Mouse (Mus musculus) layer of hippocampus, adult 8-10 months (tissue): Measurements from ENCODE around the gene Sec14l5. TPM values are rescaled to one million over a fixed set of nuclear protein-coding genes. Genes with fewer than 3 reads are reported as not detected.

Experiments used
- DNase-seq, 2 experiments: peaks; one replicate each; pipeline ENCODE4 v3.0.0; 2022; ENCODE audit warnings: low spot score in 2 of 2
- total RNA-seq, 4 experiments: library from RNA; stranded (reverse); gene quantifications; 2 replicates each; pipeline ENCODE4 v1.2.4; 2022

The Sec14l5 gene
- 10 to 100 TPM in 2 of 4 experiments, 1 to 10 TPM in 2; 8.3 to 11.1 (median 9.7) TPM for total RNA-seq

DNA sequence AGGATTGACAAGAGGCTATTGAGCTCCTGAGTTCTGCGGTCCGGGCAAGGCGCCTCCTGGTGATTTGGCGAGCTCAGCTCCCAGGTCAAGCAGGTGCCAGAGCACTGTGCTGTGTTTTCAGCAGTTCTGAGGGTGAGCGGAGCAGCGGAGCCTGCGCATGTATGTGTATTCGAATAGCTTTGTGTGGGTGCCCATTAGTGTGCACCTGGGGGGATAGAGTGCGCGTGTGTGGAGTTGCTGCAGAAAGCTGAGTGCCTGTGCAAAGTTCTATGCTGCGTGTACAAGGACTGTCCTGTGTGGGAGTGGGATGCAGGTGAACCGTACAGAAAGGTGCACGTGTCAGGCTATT is at the start of gene Sec14l5:
Gene Sec14l5 (plus strand): TSS at position 73 of the 349 bp plus-strand sequence.
- DNase-seq, result no peak

DNA sequence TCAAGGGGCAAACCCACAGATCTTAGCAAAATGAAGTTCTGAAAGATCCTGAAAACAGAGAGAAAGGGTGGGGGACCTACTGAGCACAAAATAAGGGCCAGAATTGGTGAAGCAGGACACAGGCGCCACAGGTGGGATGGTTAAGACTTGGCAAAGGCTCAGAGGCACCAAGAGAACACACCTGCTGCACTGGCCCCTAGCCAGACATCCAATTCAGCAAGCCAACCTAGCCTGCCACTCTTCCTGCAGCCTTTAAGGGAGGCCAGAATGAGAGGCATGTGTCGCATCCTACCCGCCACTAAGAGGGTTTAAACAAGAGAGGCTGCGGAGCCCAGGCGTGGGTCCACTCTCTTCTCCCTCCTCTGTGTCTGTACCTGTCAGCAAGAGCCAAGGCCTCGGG is 45.9 kb upstream of the Sec14l5 start:
- DNase-seq, result no peak

DNA sequence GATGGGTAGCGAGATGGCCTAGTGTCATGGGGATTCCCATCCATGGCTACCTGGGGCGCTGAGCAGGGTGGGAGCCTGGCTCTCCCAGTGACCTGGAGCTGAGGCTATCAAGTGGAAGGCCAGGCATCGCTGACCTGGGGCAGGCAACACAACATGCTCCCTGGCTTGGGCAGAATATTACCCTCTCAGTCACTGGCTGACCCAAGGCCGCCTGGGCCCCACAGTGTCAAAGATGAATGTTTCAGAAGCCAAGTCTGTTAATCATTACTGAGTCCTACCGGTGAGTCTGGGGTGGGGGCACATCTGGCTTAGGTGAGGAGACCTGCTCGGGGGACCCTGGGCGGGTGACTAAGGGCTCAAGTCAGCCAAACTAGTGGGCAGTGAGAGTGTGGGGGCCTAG is 37.0 kb upstream of the Sec14l5 start:
- DNase-seq, result no peak

DNA sequence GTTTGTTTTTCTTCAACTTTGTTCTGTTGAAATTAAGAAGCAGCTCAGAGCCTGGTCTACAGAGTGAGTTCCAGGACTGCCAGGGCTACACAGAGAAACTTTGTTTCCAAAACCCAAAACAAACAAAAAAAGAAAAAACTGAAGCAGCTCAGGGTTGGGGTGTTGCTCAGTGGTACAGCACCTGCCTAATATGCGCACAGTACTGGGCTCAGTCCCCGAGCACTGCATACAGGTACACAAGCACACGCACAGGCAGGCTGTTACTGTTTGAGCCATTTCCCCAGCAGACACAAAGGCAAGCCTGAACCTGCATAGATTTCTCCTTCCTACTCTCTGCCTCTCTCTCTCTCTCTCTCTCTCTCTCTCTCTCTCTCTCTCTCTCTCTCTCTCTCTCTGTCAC is 35.9 kb upstream of the Sec14l5 start:
- DNase-seq, result no peak

DNA sequence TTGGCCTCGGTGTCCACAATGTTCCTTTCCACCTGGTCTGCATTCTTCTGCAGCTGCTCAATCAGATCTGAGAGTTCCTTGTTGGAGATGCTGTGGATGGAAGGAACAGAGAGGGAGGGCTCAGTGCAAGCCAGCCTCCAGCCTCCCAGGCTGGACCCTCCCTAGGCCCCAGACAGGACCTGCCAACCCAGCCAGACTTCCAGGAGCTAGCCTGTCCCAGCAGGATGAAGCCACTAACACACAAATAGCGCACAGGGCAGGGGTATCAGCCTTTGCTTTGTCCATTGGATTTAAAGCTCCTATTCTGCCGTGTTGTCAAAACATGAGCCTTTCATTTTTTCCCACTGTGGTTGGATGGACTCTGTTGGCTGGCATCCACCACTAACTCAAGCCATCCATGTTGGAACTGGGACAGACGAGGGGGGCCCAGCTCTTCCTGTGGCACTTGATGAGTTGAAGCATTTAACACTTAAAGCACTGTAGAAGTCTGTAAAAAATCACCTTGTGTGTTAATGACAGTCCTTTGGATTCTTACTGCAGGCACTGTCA is 33.8 kb upstream of the Sec14l5 start:
- DNase-seq, result no peak

DNA sequence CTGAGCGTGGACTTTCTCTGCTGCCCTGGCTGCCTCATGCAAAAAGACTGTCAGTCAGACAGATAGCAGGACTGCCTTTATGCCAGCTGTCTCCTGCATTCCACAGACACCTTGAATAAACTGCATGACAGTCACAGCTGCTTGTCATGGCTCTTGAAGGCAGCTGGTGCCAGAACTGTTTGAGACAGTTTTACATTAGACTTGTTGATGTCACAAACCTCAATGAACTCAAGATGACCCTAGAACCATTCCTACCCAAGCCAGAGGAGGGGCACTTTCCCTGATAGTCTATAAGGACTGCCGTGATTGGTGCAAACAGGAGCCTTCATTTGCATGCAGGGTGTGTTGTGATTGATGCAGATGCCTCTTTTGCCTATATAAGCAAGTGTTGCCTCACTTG is 33.3 kb upstream of the Sec14l5 start:
- DNase-seq, result no peak

DNA sequence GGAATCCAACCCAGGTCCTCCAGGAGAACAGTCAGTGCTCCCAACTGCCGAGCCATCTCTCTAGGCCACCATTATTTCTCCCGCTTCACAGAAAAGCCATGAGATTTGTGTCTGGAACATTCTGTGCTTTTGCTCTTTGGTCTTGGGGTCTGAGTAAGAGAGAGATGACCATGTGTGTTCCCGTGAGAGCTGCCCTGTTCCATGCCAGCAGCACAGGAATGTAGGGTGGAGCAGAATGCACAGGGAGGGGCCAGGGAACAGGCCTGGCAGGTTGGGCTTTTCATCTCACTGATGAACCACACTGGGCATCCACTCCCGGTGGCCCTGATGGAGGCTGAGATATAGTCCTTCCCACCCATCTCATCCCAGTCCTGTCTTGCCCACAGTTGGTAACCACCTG is 27.5 kb upstream of the Sec14l5 start:
- DNase-seq, result no peak

DNA sequence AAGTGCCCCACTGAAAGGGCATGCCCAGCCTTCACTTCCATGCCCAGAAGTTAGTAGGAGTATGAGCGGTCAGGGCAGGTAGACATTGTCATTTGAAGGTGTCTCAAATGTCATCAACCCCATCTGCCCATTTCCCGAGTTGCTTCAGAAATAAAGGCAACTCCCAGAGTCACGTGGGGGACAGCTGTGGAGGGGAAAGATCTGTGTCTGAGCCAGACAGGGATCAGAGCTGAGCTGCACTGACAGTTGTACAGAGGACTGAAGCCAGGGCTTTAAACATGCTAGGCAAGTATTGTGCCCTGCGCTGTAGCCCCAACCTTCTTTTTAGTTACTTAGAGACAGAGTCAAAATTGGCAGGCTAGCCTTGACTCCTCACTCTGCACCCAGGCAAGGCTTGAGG is 27.1 kb upstream of the Sec14l5 start:
- DNase-seq, result no peak

DNA sequence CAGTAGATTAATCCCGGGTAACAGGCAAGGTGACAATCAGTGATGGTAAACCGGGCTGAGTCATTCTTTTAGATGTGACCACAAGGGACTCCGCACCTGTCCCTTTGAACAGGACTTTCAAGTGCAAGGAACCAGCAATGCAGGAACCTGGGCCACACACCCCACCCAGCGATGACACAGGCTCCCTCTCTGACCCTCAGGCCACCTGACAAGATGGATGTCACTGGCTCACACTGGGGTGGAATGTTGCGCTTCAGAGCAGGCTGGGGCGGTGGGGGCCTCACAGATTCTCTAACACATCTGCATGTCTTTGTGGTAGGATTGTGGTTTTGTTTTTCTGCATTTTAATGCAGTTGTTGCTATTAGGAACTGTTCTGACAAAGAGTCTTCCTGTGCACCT is 23.4 kb upstream of the Sec14l5 start:
- DNase-seq, result no peak

DNA sequence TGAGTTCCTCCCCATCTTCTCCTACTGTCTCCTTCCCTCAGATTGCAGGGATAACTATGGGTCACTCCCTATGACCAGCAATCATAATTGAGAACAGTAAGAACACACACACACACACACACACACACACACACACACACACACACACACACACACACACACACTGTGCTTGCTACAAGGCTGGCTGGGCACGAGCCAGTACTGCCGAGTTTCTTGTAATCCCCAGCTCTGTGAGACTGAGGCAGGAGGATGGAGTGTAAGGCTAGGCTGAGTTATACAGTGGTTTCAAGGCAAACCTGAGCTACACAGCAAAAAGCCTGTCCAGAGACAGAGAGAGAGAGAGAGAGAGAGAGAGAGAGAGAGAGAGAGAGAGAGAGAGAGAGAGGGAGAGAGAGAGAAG is 16.7 kb upstream of the Sec14l5 start:
- DNase-seq, result no peak

DNA sequence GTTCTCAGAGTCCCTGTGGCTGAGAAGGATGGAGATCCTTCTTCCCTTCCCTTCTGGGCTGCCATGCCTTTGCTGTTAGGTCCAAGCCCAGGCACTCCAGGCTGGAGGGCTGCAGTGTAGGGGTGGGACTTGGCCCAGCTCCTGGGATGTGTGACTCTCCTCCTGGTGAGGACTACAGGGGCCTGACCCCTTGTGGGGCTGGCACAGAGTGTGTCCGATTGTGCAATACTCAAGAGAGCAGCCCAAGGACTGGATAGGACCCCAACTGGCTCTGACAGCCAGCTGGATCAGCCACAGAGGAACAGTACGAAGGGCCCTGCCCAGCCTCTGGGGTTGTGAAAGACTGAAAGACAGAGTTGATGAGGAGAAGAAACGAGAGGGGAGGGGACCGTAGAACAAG is 16.1 kb upstream of the Sec14l5 start:
- no peak for DNase-seq

DNA sequence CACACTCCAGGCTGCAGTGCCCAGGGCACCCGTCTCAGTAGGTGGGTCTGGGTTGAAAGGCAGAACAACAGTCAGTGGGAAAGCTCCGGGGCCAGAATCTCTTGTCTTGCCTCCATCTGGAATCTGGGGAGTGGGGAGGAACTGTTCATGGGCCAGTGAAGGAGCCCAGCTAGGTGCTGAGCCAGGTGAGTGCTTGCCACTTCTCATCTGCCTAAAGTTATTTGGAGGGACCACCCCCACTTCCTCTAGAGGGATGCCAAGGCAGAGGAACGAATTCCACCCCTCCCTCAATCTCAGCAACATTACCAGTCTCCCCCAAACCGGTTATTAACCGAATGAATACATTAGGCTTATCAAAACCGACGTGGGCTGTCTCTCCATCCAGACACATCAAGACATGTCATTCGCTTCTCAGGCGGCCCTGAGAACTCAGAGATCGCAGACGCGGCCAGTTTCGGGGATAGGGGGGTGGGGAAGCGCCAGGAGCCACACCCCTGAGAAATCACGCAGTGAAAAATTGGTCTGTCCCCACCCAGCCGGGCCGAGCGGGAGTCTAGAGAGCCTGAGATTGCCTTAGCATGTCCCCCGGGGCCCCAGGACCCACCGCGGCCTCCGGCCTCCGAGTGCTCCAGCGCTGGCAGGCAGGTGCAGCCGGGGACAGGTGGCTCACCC is 15.5 kb upstream of the Sec14l5 start:
- DNase-seq, result no peak

DNA sequence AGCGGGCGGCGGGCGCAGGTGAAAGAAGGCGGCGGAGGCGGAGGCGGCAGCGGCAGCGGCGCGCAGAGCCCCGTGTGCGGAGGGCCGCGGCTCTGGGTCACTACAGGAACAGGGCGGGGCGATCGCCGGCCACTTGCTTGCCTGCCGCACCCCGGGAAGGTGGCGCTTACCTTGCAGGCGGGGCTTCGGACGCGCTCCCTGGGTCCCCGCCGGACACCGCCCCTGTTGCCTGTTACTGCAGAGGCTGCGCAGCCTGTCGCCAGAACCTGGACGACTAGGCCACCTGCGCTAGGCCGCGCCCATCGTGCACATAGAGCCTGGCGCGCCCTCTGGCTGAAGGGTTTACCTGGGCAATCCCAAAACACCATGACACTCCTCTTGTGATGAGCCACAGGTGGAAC is 14.5 kb upstream of the Sec14l5 start, which contains the start of gene Ppl:
Gene Ppl (minus strand): TSS at position 21 of the 401 bp plus-strand sequence.
- DNase-seq, result no peak

DNA sequence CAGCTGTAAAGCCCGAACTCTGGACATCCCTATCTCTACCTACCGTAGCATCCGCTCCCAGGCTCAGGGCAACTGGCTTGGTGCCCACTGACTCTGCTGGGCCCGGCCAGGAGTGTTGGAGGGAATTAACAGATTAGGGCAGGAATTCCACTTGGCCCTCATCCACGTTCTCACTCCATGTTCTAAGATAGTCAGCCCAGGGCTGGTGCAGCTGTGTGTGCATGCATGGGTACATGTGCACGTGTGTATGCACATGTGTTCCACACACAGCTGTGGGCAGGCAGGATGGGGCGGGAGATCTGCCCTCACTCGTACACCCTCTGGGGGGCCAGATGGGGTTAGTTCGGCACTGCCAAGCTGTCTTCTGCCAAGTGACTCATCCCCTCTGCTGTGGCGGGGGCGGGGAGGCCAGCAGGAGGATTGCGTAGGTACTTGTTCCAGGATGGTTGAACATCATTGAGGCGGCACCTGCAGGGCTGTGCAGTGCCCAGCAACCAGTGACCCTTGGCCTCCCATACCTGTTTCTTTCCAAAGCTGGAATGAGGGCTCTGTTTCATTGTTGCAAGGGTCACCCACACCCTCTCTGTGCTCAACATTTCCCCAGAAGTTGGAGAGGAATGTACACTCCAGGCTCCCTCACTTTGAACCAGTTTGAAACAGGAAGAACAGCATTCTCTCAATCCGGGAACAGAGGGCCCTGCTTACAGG is 12.1 kb upstream of the Sec14l5 start:
- DNase-seq, result peak; percentile 61 to 72

DNA sequence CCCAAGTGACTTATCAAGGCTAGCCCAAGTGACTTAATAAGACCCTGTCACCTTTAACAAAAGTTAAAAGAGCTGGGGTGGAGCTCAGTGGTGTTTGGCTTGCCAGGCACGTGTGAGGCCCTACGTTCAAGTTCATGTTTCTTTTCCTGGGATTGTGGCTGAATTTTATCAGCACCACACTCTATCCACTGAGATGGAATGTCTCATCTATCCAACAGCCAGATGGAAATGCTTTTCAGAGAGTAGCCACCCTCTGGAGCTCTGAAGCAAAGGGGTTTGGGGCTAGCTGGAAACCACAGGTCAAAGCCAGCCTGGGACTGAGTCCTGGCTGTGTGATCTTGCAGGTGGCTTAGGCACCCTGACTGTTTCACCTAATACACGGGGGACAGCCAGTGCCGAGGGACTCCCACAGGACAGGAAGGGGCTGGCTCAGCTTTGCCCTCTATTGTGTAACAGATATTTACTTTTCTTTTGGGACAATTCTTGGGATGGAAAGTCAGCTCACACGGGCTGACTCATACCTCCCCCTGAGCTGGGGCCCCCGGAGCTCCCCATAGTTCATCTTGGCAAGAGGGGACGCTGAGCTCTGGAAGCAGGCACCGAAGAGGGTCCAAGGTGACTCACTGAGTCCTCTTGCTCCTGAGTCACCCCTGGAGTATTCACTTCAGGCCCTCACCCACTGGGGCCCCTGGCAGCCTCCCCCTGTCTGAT is 11.2 kb upstream of the Sec14l5 start:
- DNase-seq, result no peak

DNA sequence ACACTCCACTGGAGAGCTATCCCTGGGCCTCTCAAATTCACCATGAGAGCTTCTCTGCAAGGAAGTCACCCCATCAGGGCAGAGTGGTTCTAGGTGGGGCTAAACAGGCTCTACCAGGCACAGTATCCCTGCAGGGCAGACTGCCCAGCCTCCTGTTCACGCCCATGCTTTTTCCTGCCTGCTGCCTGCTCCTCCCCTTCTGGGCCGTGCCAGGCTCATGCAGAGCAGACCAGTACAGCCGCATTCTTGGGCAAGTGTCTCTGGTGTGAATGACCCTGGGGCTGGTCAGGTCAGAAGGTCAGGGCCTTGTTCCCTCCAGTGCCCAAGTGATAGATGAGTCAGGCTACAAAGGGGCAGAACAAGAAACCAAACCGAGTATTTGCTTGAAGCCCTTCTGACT is 10.4 kb upstream of the Sec14l5 start:
- DNase-seq, result peak in 1 of 2 experiments; percentile 21

DNA sequence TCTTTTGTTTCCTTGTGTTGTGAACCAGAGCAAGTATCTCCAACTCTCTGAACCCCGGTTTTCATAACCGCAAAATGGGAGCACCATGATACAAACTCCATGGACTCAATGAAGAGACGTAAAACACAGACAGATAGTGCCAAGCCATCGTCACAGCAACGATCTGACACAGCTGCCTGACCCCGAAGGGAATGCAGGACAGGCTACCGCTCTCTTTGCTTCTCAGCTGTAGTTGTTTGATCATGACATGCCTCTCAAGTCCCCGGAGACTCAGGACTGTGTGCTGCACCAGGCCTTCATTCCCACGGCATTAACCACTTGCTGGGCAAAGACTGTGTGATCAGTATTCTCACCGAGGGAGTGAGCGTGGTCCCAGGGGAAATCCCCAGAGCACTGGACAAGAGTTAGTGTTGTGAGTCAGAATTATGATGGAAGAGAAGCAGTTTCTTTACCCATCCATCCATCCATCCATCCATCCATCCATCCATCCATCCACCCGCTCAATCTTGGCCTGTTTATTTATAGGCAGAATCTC is 9.8 kb upstream of the Sec14l5 start:
- no peak for DNase-seq

DNA sequence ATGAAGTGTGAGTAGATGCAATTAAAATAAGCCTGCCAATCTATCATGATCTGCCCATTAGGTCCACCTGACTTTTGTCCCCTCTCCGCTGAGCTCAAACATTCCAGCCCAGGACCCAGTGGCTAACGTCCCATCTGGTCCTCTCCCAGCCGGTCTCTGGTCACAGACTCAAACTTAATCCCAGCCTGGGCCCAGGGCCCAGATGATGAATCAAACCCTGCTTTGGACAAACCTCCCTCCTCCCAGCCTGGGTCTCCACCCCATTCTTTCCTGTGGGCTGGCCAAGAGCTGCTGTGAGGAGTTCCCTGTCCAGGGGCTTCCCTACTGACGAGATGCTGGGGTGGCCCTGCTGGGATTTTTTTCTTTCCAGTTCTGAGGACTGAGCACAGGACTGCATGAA is 7.2 kb upstream of the Sec14l5 start:
- no peak for DNase-seq

DNA sequence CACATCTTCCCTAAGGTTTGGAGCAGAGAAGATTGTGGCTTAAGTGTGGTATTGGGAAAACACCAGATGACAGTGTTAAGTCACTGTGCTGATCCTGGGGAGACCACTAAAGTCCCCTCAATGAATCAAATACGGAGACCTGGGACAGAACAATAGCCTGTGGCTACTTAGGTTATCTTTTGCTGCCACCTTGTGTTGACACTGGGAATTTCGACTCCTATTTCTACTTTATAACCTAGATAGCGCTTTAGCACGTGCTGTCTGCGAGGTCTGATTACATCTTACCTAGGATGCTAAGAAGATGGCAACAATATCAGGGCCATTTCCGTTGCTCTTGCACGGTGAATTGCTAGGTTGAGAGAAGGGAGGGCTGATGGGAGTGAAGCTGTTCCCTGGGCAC is 1.3 kb upstream of the Sec14l5 start:
- DNase-seq, result peak; percentile 60 to 82

DNA sequence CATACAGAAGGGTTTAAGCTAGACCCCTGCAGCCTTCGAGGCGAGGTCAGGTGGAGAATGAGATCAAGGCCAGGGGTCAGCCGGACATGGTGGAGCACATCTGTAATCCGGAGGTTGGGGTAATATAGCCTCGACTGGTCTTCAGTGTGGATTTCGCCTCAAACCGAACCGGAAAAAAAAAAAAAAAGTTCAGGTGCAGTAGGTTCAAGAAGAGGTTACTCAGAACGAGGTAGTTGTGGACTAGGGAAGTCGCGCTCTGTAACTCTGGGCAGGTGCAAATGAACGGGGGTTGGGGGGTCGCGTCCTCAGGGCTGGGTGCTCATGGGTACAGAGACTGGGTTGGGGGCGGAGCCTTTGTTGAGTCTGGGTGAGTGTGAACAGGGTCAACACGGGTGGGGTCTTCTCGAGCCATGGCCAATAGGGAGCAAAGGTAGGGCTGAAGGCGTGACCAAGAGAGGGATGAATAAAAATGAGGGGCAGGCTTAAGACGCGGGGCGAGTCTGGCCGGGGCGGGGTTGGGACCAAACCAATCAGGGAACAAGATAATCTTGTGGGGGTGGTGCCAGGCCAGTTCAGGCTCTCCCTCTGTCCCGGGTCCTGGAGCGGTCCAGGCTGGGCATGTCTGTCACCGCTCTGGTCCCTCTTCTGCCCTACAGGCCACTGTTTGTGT is 407 bp upstream of the Sec14l5 start:
- peak; percentile 44 to 56 for DNase-seq

DNA sequence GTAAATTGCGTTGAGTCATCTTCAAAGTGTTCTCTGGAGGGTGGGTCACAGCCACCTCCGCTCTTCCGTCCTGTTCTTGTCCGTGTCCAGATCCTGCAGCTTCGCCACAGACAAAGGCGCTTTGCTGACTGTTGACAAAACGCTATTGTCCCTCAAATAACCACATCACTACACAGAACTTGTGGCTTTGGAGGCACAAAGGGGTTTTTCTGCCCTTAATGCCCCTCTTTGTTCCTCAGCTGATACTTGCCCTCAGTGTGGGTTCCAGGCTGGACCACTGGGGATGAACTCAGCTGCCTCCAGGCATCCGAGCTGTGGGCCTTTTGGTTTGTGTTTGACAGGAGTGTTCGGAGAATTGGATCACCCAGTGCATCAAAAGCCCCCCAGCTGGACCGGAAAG is 3.6 kb downstream of the Sec14l5 start:
- peak in 1 of 2 experiments; percentile 60 for DNase-seq
